8 mouse cellular contexts compared by ENCODE assay signal in the genomic region with DNA sequence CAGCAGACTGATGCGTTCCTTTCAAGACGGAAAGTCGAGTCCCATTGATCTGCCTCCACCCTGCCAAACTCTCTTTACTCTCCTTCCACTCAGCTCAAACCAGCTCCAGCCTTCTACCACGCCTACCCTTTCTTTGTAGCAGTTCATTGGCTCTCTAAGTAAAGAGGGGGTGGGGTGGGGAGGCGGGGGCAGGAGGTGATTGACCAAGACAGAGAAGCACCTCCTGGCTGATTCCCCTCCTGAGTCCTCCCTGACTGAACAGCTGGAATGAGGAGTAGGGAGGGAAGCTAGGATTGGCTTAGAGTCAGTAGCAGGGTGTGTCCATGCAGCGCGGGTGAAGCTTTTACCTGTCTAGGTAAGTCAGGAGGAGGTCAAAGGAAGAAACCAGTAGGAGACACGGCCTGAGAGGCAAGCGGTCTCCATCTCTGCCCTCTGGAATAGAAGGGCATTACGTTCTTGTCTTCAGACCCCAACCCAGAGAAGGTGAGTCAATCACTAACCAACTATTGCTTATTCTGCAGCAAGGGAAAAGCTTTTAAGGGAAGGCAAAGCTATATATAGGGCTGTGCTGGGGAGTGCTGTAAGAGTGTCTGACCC. TPM values are rescaled to one million over a fixed set of nuclear protein-coding genes. Genes with fewer than 3 reads are reported as not detected.
DNase-seq lines count a peak whose midpoint lies in the region; ATAC-seq lines count a peak whose summit lies in the region.

AA986860 (plus strand) TSS at position 236 of the 597 bp plus-strand sequence.

- 5% methylated on average over 10 of the region's 10 CpGs for WGBS in forebrain, embryonic 12.5 days

- H3K4me3 ChIP-seq in forebrain, embryonic 12.5 days (replicated peaks) = no peak within 1 kb of the TSS

- H3K27me3 ChIP-seq in forebrain, embryonic 12.5 days = no peaks in the 10 kb centered on the region

- no peak within 1 kb of the TSS for H3K9ac ChIP-seq in forebrain, embryonic 12.5 days

- peak; percentile 53; the same call in 1 of the 2 replicates for ATAC-seq in forebrain, embryonic 12.5 days (ENCODE audit: low FRiP score)
- peak; percentile 64 for ATAC-seq in megakaryocyte-erythroid progenitor cell, adult 5-6 weeks (replicated peaks; ENCODE audit: low FRiP score, low TSS enrichment, poor library complexity, severe bottlenecking)

- H3K4me2 ChIP-seq in forebrain, embryonic 12.5 days = peak within 1 kb of the TSS; percentile 31

- no peaks in the 10 kb centered on the region for H3K9me3 ChIP-seq in forebrain, embryonic 12.5 days

- H3K27ac ChIP-seq in forebrain, embryonic 12.5 days = no peak within 1 kb of the TSS

- peaks cover 9% of the 10 kb centered on the region for H3K4me1 ChIP-seq in forebrain, embryonic 12.5 days

- DNase-seq in urinary bladder, adult 2 months (ENCODE audit: low spot score) = no peak
- no peak for DNase-seq in urinary bladder, postnatal 4 days (ENCODE audit: low spot score in 2 of 2)
- peak; percentile 64 to 81 for DNase-seq in kidney, postnatal 36 days
- DNase-seq in left cerebral cortex, adult 18-20 months (ENCODE audit: low spot score in 2 of 2) = no peak
- no peak for DNase-seq in layer of hippocampus, adult 9-11 months
- DNase-seq in thymus, postnatal 25 days = no peak

- no peaks in the 10 kb centered on the region for H3K36me3 ChIP-seq in forebrain, embryonic 12.5 days (replicated peaks)

RNA-seq across cellular contexts. Expression of gene AA986860, which starts in this region (rescaled TPM):
- 32.6 and 34.6 TPM in 2 replicates for polyA plus RNA-seq in urinary bladder, adult 2 months (2012; rRNA removed)
- 0.33 and 0.45 TPM in 2 replicates for polyA plus RNA-seq in forebrain, embryonic 12.5 days (2016; fragmentation: Nextera tagmentation; extraction: Ambion mirVana)
- 0.66 and 1.5 TPM in 2 replicates for total RNA-seq in megakaryocyte-erythroid progenitor cell, adult 5-6 weeks (2014; fragmentation: Nextera tagmentation)
- 0.50 and 0.94 TPM in 2 replicates for total RNA-seq in megakaryocyte-erythroid progenitor cell, adult 5-6 weeks (2017)
- 1 to 10 TPM; 1.5 TPM for total RNA-seq in left cerebral cortex, adult 18-20 months (2021)

Comparison
In these comparisons a context has a peak if more than half of its experiments do, and no peak if none do; other contexts are left out.
1. RNA of gene AA986860 (polyA plus RNA-seq): 32.6 to 34.6 TPM in urinary bladder, adult 2 months; 0.33 to 0.45 TPM in forebrain, embryonic 12.5 days; every median in the first group is over 10 times any median in the second.
2. Peak in ATAC-seq and H3K4me2 ChIP-seq in forebrain, embryonic 12.5 days; RNA of the gene not detected or under 1 TPM.
3. DNase-seq: peak in kidney, postnatal 36 days (2 of 2); none in urinary bladder, adult 2 months (single experiment), urinary bladder, postnatal 4 days (0 of 2), left cerebral cortex, adult 18-20 months (0 of 2), layer of hippocampus, adult 9-11 months (single experiment) and thymus, postnatal 25 days (single experiment).